Mouse (Mus musculus) mouse trophoblast stem cell (cell line): ENCODE results near the gene Tnni3k.

Experiments used
- in situ Hi-C, 2 experiments: fragments of 300-500 bp; cut with MseI, MboI; formaldehyde crosslinking; loops; 2 replicates in 1 of 2; 3 replicates in 1 of 2; pipeline ENCODE4 v1.15.1; 2025

Gene Tnni3k

DNA sequence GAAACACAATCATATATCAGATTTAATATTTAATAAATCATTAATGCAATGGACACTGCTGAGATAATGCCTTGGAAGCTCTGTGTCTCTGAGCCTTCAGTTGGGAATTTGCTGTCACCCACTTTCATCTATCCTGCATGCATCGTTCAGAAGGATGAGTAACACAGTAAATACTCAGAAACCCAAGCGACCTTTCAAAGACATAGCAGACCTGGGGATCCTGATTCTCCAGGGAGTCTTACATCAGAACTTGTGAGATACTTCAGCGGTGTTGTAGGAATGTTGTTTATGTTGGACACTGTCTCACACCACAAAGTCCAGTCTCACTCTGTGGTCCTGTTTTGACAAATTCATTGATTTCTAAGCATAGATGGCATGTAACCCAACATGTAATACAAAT is 294.1 kb downstream of the Tnni3k start:
- in situ Hi-C loops: no loop called here

DNA sequence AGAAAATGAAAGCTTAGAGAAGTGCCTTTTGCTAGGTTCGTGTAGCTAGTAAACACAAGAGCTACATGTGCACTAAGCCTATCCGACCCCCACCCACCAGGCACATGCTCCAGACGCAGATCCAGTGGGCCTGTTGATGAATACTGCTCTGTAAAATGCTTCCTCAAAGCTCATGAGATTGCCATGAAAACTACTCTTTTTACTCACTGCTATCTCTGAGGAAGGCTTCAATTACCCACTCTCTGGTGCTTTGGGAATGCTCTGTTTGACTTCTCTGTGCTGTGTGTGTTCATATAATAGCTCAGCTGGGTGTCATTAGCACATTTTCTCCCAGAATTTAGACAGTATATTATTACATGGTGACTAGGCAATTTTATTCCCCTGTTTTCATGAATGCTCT is 297.1 kb downstream of the Tnni3k start:
- in situ Hi-C loops: no loop called here

- in situ Hi-C loops: no loop called here
Observed at GRCm38 (mm10) chr3:154755225-154755624, 300.0 kb downstream of the Tnni3k start.

DNA sequence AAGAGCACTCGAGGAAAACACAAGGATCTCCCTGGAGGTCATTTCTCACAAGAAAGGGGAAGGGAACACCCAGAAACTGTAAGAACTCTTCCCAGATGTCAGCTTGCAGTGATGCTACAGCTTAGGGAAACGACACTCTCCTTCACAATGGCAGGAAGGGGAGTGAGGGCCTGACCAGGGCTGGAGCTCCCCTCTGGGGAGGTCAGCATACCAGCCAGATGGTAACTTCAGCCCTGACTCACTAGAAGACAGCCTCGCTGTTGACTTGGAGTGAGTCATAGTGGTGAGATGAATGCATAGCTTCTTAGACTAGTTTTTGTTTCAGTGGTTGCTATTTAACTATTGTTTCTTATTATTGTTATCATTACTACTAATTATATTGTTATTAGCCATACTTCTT is 300.7 kb downstream of the Tnni3k start:
- in situ Hi-C loops: no loop called here

DNA sequence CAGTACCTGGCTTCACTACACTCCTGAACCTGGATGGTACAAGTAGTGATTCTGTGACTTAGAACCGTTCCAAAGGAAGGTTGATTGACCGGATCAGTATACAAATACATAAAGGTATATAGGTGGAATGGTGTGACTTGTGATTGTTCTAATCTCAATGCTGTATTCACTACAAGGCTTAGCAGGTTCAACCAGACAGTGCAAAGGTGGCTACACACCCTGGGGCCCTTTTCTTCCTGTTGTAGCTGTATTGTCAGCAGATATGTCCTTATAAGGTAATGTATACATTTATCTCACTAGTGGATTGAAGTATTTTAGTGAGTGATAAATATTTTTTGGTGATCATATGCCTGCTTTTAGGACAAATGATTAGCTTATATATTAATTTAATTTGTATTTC is 310.9 kb downstream of the Tnni3k start:
- in situ Hi-C loops: no loop called here

GRCm38 (mm10) chr3:154742927-154743326 is 312.3 kb downstream of the Tnni3k start:
- in situ Hi-C loops: no loop called here

GRCm38 (mm10) chr3:154741496-154741895 is 313.7 kb downstream of the Tnni3k start:
- in situ Hi-C loops: no loop called here
